Mouse (Mus musculus) myocyte (in vitro differentiated cells): ENCODE measurements around the gene Nup85. TPM values are rescaled to one million over a fixed set of nuclear protein-coding genes. Genes with fewer than 3 reads are reported as not detected.

Source experiments
- H3K27me3 ChIP-seq: one replicate; pipeline ENCODE4 v1.6.1; 2011; ENCODE audit not compliant: control insufficient read depth, insufficient read depth, insufficient read length
- H3K36me3 ChIP-seq: one replicate; pipeline ENCODE4 v1.6.1; 2011; ENCODE audit not compliant: control insufficient read depth, insufficient read depth
- H3K4me2 ChIP-seq: one replicate; pipeline ENCODE4 v1.6.1; 2011; ENCODE audit warnings: low read depth, control low read depth
- H3K4me3 ChIP-seq: one replicate; pipeline ENCODE4 v1.5.1; 2011; ENCODE audit warnings: mild to moderate bottlenecking, control low read depth, moderate library complexity
- H3K79me2 ChIP-seq: one replicate; pipeline ENCODE4 v1.6.1; 2011; ENCODE audit not compliant: control insufficient read depth, insufficient read depth
- H3ac ChIP-seq: one replicate; pipeline ENCODE4 v1.6.1; 2011; ENCODE audit not compliant: control insufficient read depth, insufficient read length
- CEBPB ChIP-seq: IDR thresholded peaks from 2 replicates; pipeline ENCODE4 v1.6.1; 2011; ENCODE audit warnings: mild to moderate bottlenecking, moderate library complexity; ENCODE audit not compliant: poor library complexity, insufficient read depth, severe bottlenecking
- E2F4 ChIP-seq: IDR thresholded peaks from one replicate; pipeline ENCODE4 v1.6.1; 2011; ENCODE audit warnings: mild to moderate bottlenecking, control low read depth, moderate library complexity; ENCODE audit not compliant: insufficient read depth
- MAX ChIP-seq: IDR thresholded peaks from one replicate; pipeline ENCODE4 v1.6.1; 2011; ENCODE audit warnings: low read depth, mild to moderate bottlenecking, control low read depth
- MYOD1 ChIP-seq, 3 experiments: IDR thresholded peaks; one replicate each; pipeline ENCODE4 v1.6.1; 2011; ENCODE audit warnings: control low read depth in 2 of 3, low read depth in 2 of 3, mild to moderate bottlenecking in 2 of 3, moderate library complexity in 1 of 3; ENCODE audit not compliant: insufficient read length in 2 of 3, control insufficient read depth in 1 of 3
- MYOG ChIP-seq, 3 experiments: IDR thresholded peaks; one replicate each; pipeline ENCODE4 v1.6.1; 2011; ENCODE audit warnings: control low read depth in 2 of 3, low read depth in 2 of 3, mild to moderate bottlenecking in 2 of 3; ENCODE audit not compliant: insufficient read length in 2 of 3, control insufficient read depth in 1 of 3, insufficient read depth in 1 of 3
- POLR2A ChIP-seq: IDR thresholded peaks from one replicate; pipeline ENCODE4 v1.6.1; 2011; ENCODE audit warnings: low read depth, mild to moderate bottlenecking, control low read depth, moderate library complexity; ENCODE audit not compliant: insufficient read length
- POLR2AphosphoS2 ChIP-seq: IDR thresholded peaks from one replicate; pipeline ENCODE4 v1.6.1; 2011; ENCODE audit warnings: low read depth, control low read depth; ENCODE audit not compliant: insufficient read length
- REST ChIP-seq: IDR thresholded peaks from one replicate; pipeline ENCODE4 v1.6.1; 2011; ENCODE audit warnings: mild to moderate bottlenecking, control low read depth, moderate library complexity; ENCODE audit not compliant: insufficient read depth, insufficient read length
- SRF ChIP-seq: IDR thresholded peaks from one replicate; pipeline ENCODE4 v1.6.1; 2011; ENCODE audit warnings: low read depth; ENCODE audit not compliant: control insufficient read depth, insufficient read length
- TCF12 ChIP-seq: IDR thresholded peaks from one replicate; pipeline ENCODE4 v1.6.1; 2011; ENCODE audit warnings: mild to moderate bottlenecking, control low read depth; ENCODE audit not compliant: poor library complexity, insufficient read depth, severe bottlenecking
- TCF3 ChIP-seq: IDR thresholded peaks from one replicate; pipeline ENCODE4 v1.6.1; 2011; ENCODE audit warnings: low read depth, control low read depth; ENCODE audit not compliant: insufficient read length
- USF1 ChIP-seq: IDR thresholded peaks from one replicate; pipeline ENCODE4 v1.6.1; 2011; ENCODE audit warnings: low read depth, mild to moderate bottlenecking, control low read depth, moderate library complexity
- polyA plus RNA-seq: library from polyadenylated mRNA; unstranded; fragments of >200 nt; fragmentation: generic; extraction: Trizol; gene quantifications from one replicate; pipeline ENCODE4 v1.2.1, GENCODE M21; 2012; ENCODE audit warnings: missing spikeins

Nup85 gene
- polyA plus RNA-seq, 1 experiment, result 41.1 TPM

DNA sequence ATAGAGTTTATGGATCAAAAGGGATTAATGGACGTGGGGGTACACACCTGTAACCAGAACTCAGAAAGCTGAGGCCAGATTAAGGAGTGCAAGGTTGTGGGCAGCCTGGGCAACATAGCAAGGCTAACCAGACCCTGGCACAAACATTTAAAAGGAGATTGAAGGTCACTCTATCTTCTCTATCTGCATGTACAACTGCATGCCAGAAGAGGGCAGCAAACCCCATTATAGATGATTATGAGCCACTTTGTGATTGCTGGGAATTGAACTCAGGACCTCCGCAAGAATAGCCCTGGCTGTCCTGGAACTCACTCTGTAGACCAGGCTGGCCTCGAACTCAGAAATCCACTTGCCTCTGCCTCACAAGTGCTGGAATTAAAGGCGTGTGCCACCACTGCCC is 11.5 kb upstream of the Nup85 start:
- TF ChIP-seq MYOD1 (IDR thresholded peaks at IDR 0.05; ENCODE audit: control insufficient read depth in 1 of 3, insufficient read length in 2 of 3, low read depth in 2 of 3) (no peak), TCF12 (no peak), SRF (no peak), POLR2A (no peak), POLR2AphosphoS2 (no peak), TCF3 (no peak), REST (no peak)
- H3ac ChIP-seq, result no peak overlapping the region
- H3K27me3 ChIP-seq, result no peaks in the 10 kb centered on the region
- no peaks in the 10 kb centered on the region for H3K79me2 ChIP-seq
- no peaks in the 10 kb centered on the region for H3K36me3 ChIP-seq
- H3K4me3 ChIP-seq, result no peak overlapping the region
- H3K4me2 ChIP-seq, result no peak overlapping the region

DNA sequence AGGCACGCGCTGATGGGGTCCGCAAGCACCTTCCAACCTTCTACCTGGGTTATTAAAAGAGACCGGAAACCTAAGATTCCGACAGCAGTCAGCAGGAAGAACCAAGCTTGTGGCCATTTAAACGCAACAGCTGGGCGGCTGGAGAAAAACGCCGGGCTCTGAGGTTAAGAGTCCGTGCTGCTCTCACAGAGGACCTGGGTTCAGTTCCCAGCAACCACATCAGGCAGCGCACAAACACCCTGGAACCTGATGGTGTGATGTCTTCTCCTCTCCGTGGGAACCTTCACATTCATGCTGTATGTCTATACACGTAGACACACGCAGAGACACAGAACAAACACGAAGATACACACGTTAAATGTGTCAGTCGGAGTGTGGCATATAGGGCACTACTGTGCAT is 8.5 kb upstream of the Nup85 start:
- H3K4me3 ChIP-seq, result no peak overlapping the region
- no peaks in the 10 kb centered on the region for H3K79me2 ChIP-seq
- no peaks in the 10 kb centered on the region for H3K36me3 ChIP-seq
- H3K4me2 ChIP-seq, result no peak overlapping the region
- TF ChIP-seq REST (no peak), CEBPB (no peak), TCF12 (no peak), SRF (no peak), E2F4 (no peak), MYOG (IDR thresholded peaks at IDR 0.05; ENCODE audit: control insufficient read depth in 1 of 3, insufficient read depth in 1 of 3, insufficient read length in 2 of 3, low read depth in 2 of 3) (no peak), MYOD1 (IDR thresholded peaks at IDR 0.05; ENCODE audit: control insufficient read depth in 1 of 3, insufficient read length in 2 of 3, low read depth in 2 of 3) (no peak), USF1 (no peak)
- H3K27me3 ChIP-seq, result no peaks in the 10 kb centered on the region
- H3ac ChIP-seq, result no peak overlapping the region

- TF ChIP-seq USF1, result no peak
- TF ChIP-seq POLR2AphosphoS2, result no peak
- TF ChIP-seq POLR2A, result no peak
- TF ChIP-seq E2F4, result no peak
- TF ChIP-seq TCF3, result no peak
- no peak for TF ChIP-seq MYOD1 (IDR thresholded peaks at IDR 0.05; ENCODE audit: control insufficient read depth in 1 of 3, insufficient read length in 2 of 3, low read depth in 2 of 3)
- no peak for TF ChIP-seq TCF12
- no peak for TF ChIP-seq SRF
- TF ChIP-seq MAX, result no peak
- no peak for TF ChIP-seq CEBPB
- no peak for TF ChIP-seq MYOG (IDR thresholded peaks at IDR 0.05; ENCODE audit: control insufficient read depth in 1 of 3, insufficient read depth in 1 of 3, insufficient read length in 2 of 3, low read depth in 2 of 3)
- no peak for TF ChIP-seq REST
- H3K4me2 ChIP-seq, result peak overlapping the region; percentile 89
- no peak overlapping the region for H3ac ChIP-seq
- H3K27me3 ChIP-seq, result no peaks in the 10 kb centered on the region
- H3K36me3 ChIP-seq, result peaks cover 3% of the 10 kb centered on the region
- peak overlapping the region; percentile 69 for H3K4me3 ChIP-seq
- peaks cover 25% of the 10 kb centered on the region for H3K79me2 ChIP-seq
Measured at GRCm38 (mm10) chr11:115563406-115563805, 828 bp upstream of the Nup85 start.

GRCm38 (mm10) chr11:115564961-115565360 is 727 bp downstream of the Nup85 start:
- TF ChIP-seq TCF12, result no peak
- no peak for TF ChIP-seq TCF3
- TF ChIP-seq POLR2AphosphoS2, result no peak
- TF ChIP-seq MYOG (IDR thresholded peaks at IDR 0.05; ENCODE audit: control insufficient read depth in 1 of 3, insufficient read depth in 1 of 3, insufficient read length in 2 of 3, low read depth in 2 of 3), result no peak
- TF ChIP-seq E2F4, result no peak
- TF ChIP-seq CEBPB, result no peak
- TF ChIP-seq POLR2A, result no peak
- TF ChIP-seq REST, result no peak
- no peak for TF ChIP-seq SRF
- no peak for TF ChIP-seq MYOD1 (IDR thresholded peaks at IDR 0.05; ENCODE audit: control insufficient read depth in 1 of 3, insufficient read length in 2 of 3, low read depth in 2 of 3)
- TF ChIP-seq USF1, result no peak
- TF ChIP-seq MAX, result no peak
- Histone ChIP-seq H3K79me2 (peaks cover 25% of the 10 kb centered on the region), H3K4me3 (peak overlapping the region; percentile 69), H3K27me3 (no peaks in the 10 kb centered on the region), H3K36me3 (peaks cover 6% of the 10 kb centered on the region), H3ac (peak overlapping the region; percentile 5), H3K4me2 (peak overlapping the region; percentile 74)

DNA sequence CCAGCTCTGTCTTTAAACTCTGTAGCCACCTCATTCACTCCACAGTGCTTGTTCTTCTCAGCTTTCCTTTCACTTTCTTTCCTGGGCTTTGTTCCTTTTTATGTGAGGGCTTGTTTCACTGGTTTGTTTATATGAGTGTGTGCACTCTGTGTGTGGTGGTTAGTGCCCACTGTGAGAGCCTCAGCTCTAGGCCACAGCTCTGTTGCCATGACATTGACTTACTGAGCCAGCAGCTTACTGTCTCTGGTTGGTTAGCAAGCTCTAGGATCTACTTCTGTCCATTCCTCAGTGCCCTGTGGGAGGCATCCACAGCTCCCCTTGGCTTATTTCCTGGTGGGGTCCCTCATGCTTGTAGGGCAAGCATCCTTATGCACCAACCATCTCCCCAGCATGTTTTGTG is 14.8 kb downstream of the Nup85 start:
- Histone ChIP-seq H3K36me3 (peaks cover 28% of the 10 kb centered on the region), H3K27me3 (no peaks in the 10 kb centered on the region), H3K4me2 (no peak overlapping the region), H3K4me3 (no peak overlapping the region), H3K79me2 (no peaks in the 10 kb centered on the region), H3ac (no peak overlapping the region)
- TF ChIP-seq TCF3 (no peak), MYOG (IDR thresholded peaks at IDR 0.05; ENCODE audit: control insufficient read depth in 1 of 3, insufficient read depth in 1 of 3, insufficient read length in 2 of 3, low read depth in 2 of 3) (no peak), POLR2A (no peak), CEBPB (no peak), TCF12 (no peak), SRF (no peak), MAX (no peak), POLR2AphosphoS2 (no peak)
